Mouse (Mus musculus): ENCODE results near the gene Snapc2. TPM values are rescaled to one million over a fixed set of nuclear protein-coding genes. Genes with fewer than 3 reads are reported as not detected.
A peak's percentile ranks its signal among the peaks of the same experiment; 100 is the strongest.

Gene Snapc2
- polyA plus RNA-seq, 1 experiment from 2014 or later = 58.6 TPM

- 16% methylated on average over 33 of the region's 33 CpGs for WGBS
- no peak for ATAC-seq (ENCODE audit: low FRiP score, low TSS enrichment)
- H3K27ac ChIP-seq (replicated peaks; ENCODE audit: low read depth, low read length) = peak overlapping the region; percentile 55
- peaks cover 36% of the 10 kb centered on the region for H3K36me3 ChIP-seq (ENCODE audit: control insufficient read depth, insufficient read depth, low read length)
- H3K4me1 ChIP-seq (ENCODE audit: control insufficient read depth, insufficient read depth, low read length) = peaks cover 41% of the 10 kb centered on the region
- H3K9me3 ChIP-seq (ENCODE audit: control insufficient read depth, low read length) = no peaks in the 10 kb centered on the region
- peak overlapping the region; percentile 66 for H3K9ac ChIP-seq (replicated peaks; ENCODE audit: low read length)
- no peaks in the 10 kb centered on the region for H3K27me3 ChIP-seq (ENCODE audit: control insufficient read depth, insufficient read depth, low read length)
- H3K4me3 ChIP-seq (replicated peaks; ENCODE audit: low read depth, low read length) = peak overlapping the region; percentile 46
- DNase-seq = no peak
- H3K4me2 ChIP-seq (ENCODE audit: low read length) = peak overlapping the region; percentile 96
These were observed 38.6 kb upstream of the Snapc2 start for GRCm38 (mm10) chr8:4214006-4214980.

- peak; percentile 12; the same call in 1 of the 2 replicates for ATAC-seq (ENCODE audit: low FRiP score, low TSS enrichment)
- Histone ChIP-seq H3K4me2 (ENCODE audit: low read length) (peak overlapping the region; percentile 96), H3K9me3 (ENCODE audit: control insufficient read depth, low read length) (no peaks in the 10 kb centered on the region), H3K27me3 (ENCODE audit: control insufficient read depth, insufficient read depth, low read length) (no peaks in the 10 kb centered on the region), H3K4me3 (replicated peaks; ENCODE audit: low read depth, low read length) (peak overlapping the region; percentile 63), H3K36me3 (ENCODE audit: control insufficient read depth, insufficient read depth, low read length) (peaks cover 16% of the 10 kb centered on the region), H3K27ac (replicated peaks; ENCODE audit: low read depth, low read length) (peak overlapping the region; percentile 93), H3K4me1 (ENCODE audit: control insufficient read depth, insufficient read depth, low read length) (peaks cover 41% of the 10 kb centered on the region), H3K9ac (replicated peaks; ENCODE audit: low read length) (peak overlapping the region; percentile 97)
- WGBS = 3% methylated on average over 18 of the region's 18 CpGs
- peak; percentile 35 for DNase-seq
These were observed 36.6 kb upstream of the Snapc2 start for GRCm38 (mm10) chr8:4216296-4216695.

- Histone ChIP-seq H3K27me3 (ENCODE audit: control insufficient read depth, insufficient read depth, low read length) (no peaks in the 10 kb centered on the region), H3K36me3 (ENCODE audit: control insufficient read depth, insufficient read depth, low read length) (peaks cover 13% of the 10 kb centered on the region), H3K4me3 (replicated peaks; ENCODE audit: low read depth, low read length) (peak within 1 kb of the TSS; percentile 63), H3K9me3 (ENCODE audit: control insufficient read depth, low read length) (no peaks in the 10 kb centered on the region), H3K27ac (replicated peaks; ENCODE audit: low read depth, low read length) (peak within 1 kb of the TSS; percentile 93), H3K9ac (replicated peaks; ENCODE audit: low read length) (peak within 1 kb of the TSS; percentile 97), H3K4me1 (ENCODE audit: control insufficient read depth, insufficient read depth, low read length) (peaks cover 41% of the 10 kb centered on the region), H3K4me2 (ENCODE audit: low read length) (peak within 1 kb of the TSS; percentile 96)
- DNase-seq (peak; percentile 93), ATAC-seq (ENCODE audit: low FRiP score, low TSS enrichment) (peak; percentile 90)
- under 1% methylated on average over 41 of the region's 44 CpGs for WGBS
These were observed 35.9 kb upstream of the Snapc2 start, which contains the start of gene Prr36 for GRCm38 (mm10) chr8:4216791-4217621. TSS of gene Prr36 (minus strand) at chr8:4217459.

- Histone ChIP-seq H3K4me2 (ENCODE audit: low read length) (no peak overlapping the region), H3K36me3 (ENCODE audit: control insufficient read depth, insufficient read depth, low read length) (peaks cover 10% of the 10 kb centered on the region), H3K27ac (replicated peaks; ENCODE audit: low read depth, low read length) (no peak overlapping the region), H3K4me3 (replicated peaks; ENCODE audit: low read depth, low read length) (no peak overlapping the region), H3K9ac (replicated peaks; ENCODE audit: low read length) (no peak overlapping the region), H3K27me3 (ENCODE audit: control insufficient read depth, insufficient read depth, low read length) (no peaks in the 10 kb centered on the region), H3K4me1 (ENCODE audit: control insufficient read depth, insufficient read depth, low read length) (peaks cover 20% of the 10 kb centered on the region), H3K9me3 (ENCODE audit: control insufficient read depth, low read length) (no peaks in the 10 kb centered on the region)
- DNase-seq (no peak), ATAC-seq (ENCODE audit: low FRiP score, low TSS enrichment) (no peak)
- 99% methylated on average over 3 of the region's 3 CpGs for WGBS
These were observed 33.3 kb upstream of the Snapc2 start for GRCm38 (mm10) chr8:4219617-4220016.

- no peak for DNase-seq
- Histone ChIP-seq H3K4me2 (ENCODE audit: low read length) (no peak overlapping the region), H3K36me3 (ENCODE audit: control insufficient read depth, insufficient read depth, low read length) (no peaks in the 10 kb centered on the region), H3K9me3 (ENCODE audit: control insufficient read depth, low read length) (no peaks in the 10 kb centered on the region), H3K27ac (replicated peaks; ENCODE audit: low read depth, low read length) (no peak overlapping the region), H3K9ac (replicated peaks; ENCODE audit: low read length) (no peak overlapping the region), H3K4me3 (replicated peaks; ENCODE audit: low read depth, low read length) (no peak overlapping the region), H3K27me3 (ENCODE audit: control insufficient read depth, insufficient read depth, low read length) (peaks cover 5% of the 10 kb centered on the region; the same call in 1 of the 2 replicates), H3K4me1 (ENCODE audit: control insufficient read depth, insufficient read depth, low read length) (peaks cover 10% of the 10 kb centered on the region)
- ATAC-seq (ENCODE audit: low FRiP score, low TSS enrichment) = no peak
These were observed 30.8 kb upstream of the Snapc2 start for GRCm38 (mm10) chr8:4222059-4222458.

GRCm38 (mm10) chr8:4226323-4226722, 26.6 kb upstream of the Snapc2 start:
- Histone ChIP-seq H3K36me3 (ENCODE audit: control insufficient read depth, insufficient read depth, low read length) (no peaks in the 10 kb centered on the region), H3K4me2 (ENCODE audit: low read length) (peak overlapping the region; percentile 35), H3K9ac (replicated peaks; ENCODE audit: low read length) (no peak overlapping the region), H3K4me1 (ENCODE audit: control insufficient read depth, insufficient read depth, low read length) (peaks cover 4% of the 10 kb centered on the region; the same call in 1 of the 2 replicates), H3K9me3 (ENCODE audit: control insufficient read depth, low read length) (no peaks in the 10 kb centered on the region), H3K27me3 (ENCODE audit: control insufficient read depth, insufficient read depth, low read length) (peaks cover 10% of the 10 kb centered on the region; the same call in 1 of the 2 replicates), H3K4me3 (replicated peaks; ENCODE audit: low read depth, low read length) (no peak overlapping the region), H3K27ac (replicated peaks; ENCODE audit: low read depth, low read length) (no peak overlapping the region)
- ATAC-seq (ENCODE audit: low FRiP score, low TSS enrichment) (no peak), DNase-seq (no peak)
- 20% methylated on average over 4 of the region's 4 CpGs for WGBS

GRCm38 (mm10) chr8:4226739-4227347, 26.0 kb upstream of the Snapc2 start, which contains the start of gene Lrrc8e:
TSS of gene Lrrc8e (plus strand) at chr8:4226827.
- WGBS = 4% methylated on average over 33 of the region's 33 CpGs
- no peaks in the 10 kb centered on the region for H3K36me3 ChIP-seq (ENCODE audit: control insufficient read depth, insufficient read depth, low read length)
- no peak for DNase-seq

GRCm38 (mm10) chr8:4227919-4228318, 25.0 kb upstream of the Snapc2 start:
- no peaks in the 10 kb centered on the region for H3K36me3 ChIP-seq (ENCODE audit: control insufficient read depth, insufficient read depth, low read length)
- peaks cover 10% of the 10 kb centered on the region; the same call in 1 of the 2 replicates for H3K27me3 ChIP-seq (ENCODE audit: control insufficient read depth, insufficient read depth, low read length)
- DNase-seq = no peak
- no peak overlapping the region for H3K27ac ChIP-seq (replicated peaks; ENCODE audit: low read depth, low read length)
- no peak overlapping the region for H3K4me2 ChIP-seq (ENCODE audit: low read length)
- no peak overlapping the region for H3K4me3 ChIP-seq (replicated peaks; ENCODE audit: low read depth, low read length)
- H3K9me3 ChIP-seq (ENCODE audit: control insufficient read depth, low read length) = no peaks in the 10 kb centered on the region
- 93% methylated on average over 4 of the region's 4 CpGs for WGBS
- H3K4me1 ChIP-seq (ENCODE audit: control insufficient read depth, insufficient read depth, low read length) = peaks cover 4% of the 10 kb centered on the region; the same call in 1 of the 2 replicates
- no peak overlapping the region for H3K9ac ChIP-seq (replicated peaks; ENCODE audit: low read length)
- ATAC-seq (ENCODE audit: low FRiP score, low TSS enrichment) = no peak

More at GRCm38 (mm10) chr8:4226739-4227347, 26.0 kb upstream of the Snapc2 start, which contains the start of gene Lrrc8e:
- Histone ChIP-seq H3K4me2 (ENCODE audit: low read length) (peak within 1 kb of the TSS; percentile 35), H3K4me1 (ENCODE audit: control insufficient read depth, insufficient read depth, low read length) (peaks cover 4% of the 10 kb centered on the region; the same call in 1 of the 2 replicates), H3K9ac (replicated peaks; ENCODE audit: low read length) (no peak within 1 kb of the TSS), H3K4me3 (replicated peaks; ENCODE audit: low read depth, low read length) (no peak within 1 kb of the TSS), H3K27me3 (ENCODE audit: control insufficient read depth, insufficient read depth, low read length) (peaks cover 10% of the 10 kb centered on the region; the same call in 1 of the 2 replicates), H3K27ac (replicated peaks; ENCODE audit: low read depth, low read length) (no peak within 1 kb of the TSS), H3K9me3 (ENCODE audit: control insufficient read depth, low read length) (no peaks in the 10 kb centered on the region)
- no peak for ATAC-seq (ENCODE audit: low FRiP score, low TSS enrichment)
